Mouse (Mus musculus): ENCODE results near the gene D17H6S53E.

DNA sequence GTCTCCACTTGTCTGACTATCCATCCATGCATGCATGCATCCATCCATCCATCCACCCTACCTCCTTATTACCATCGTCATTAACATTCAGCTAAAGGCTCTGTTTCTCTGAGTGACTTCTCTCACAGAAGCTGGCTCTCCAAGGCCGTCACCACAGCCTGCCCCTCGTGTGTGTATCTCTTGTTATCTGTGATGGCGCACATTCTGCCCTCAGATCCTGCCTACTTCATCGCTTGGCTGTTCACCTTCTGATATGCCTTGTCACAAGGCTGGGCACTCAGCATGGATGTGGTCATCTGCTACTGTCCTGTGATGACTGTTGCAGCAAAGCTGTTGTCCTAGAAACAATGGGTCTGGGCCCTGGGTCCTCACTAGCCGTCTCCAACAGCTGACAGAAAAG lies 21.4 kb upstream of the D17H6S53E start:
- TF ChIP-seq CTCF (IDR thresholded peaks at IDR 0.05; ENCODE audit: low read depth): no peak
- TF ChIP-seq EP300 (IDR thresholded peaks at IDR 0.05; ENCODE audit: low read depth): no peak

All from heart, postnatal 0 days (tissue).